Mouse (Mus musculus) large intestine, adult 2 months (tissue): ENCODE data around the gene Sstr3. TPM values are rescaled to one million over a fixed set of nuclear protein-coding genes. Genes with fewer than 3 reads are reported as not detected.
A peak's percentile ranks its signal among the peaks of the same experiment; 100 is the strongest.

Source experiments
- DNase-seq: peaks from one replicate; pipeline ENCODE4 v3.0.0-alpha.2; 2012; ENCODE audit warnings: low read depth, low spot score
- WGBS: fragments of 180-500 bp; shearing (Covaris S2); methylation state at CpG from one replicate; pipeline ENCODE4 v1.1.7; 2018; 5-methylcytosine and 5-hydroxymethylcytosine counted together
- polyA plus RNA-seq: library from polyadenylated mRNA; depleted of rRNA; stranded (reverse); fragments of >200 nt; gene quantifications from 2 replicates; pipeline ENCODE4 v1.2.3, GENCODE M21; 2012

The Sstr3 gene
- polyA plus RNA-seq, 1 experiment = 0.82 TPM

- 63% methylated on average over 5 of the region's 5 CpGs for WGBS
- no peak for DNase-seq
Observed at GRCm38 (mm10) chr15:78563937-78564336, 19.5 kb upstream of the Sstr3 start.

DNA sequence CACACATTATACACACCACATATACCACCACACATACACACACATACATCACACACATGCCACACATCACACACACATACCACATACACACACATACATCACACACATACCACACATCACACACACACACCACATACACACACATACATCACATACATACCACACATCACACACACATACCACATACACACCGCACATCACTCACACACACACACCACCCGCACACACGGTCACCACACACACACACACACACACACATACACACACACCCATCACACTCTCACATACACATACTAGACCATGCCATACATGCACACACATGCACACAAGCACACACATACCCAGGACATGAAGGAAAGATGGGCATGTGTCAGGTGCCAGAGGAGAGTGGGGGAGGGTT lies 18.9 kb upstream of the Sstr3 start:
- WGBS = 97% methylated on average over 3 of the region's 3 CpGs

GRCm38 (mm10) chr15:78559141-78559979 lies 14.9 kb upstream of the Sstr3 start:
- DNase-seq = no peak
- WGBS = 72% methylated on average over 11 of the region's 11 CpGs

More for the DNA sequence above, 18.9 kb upstream of the Sstr3 start:
- DNase-seq = no peak

DNA sequence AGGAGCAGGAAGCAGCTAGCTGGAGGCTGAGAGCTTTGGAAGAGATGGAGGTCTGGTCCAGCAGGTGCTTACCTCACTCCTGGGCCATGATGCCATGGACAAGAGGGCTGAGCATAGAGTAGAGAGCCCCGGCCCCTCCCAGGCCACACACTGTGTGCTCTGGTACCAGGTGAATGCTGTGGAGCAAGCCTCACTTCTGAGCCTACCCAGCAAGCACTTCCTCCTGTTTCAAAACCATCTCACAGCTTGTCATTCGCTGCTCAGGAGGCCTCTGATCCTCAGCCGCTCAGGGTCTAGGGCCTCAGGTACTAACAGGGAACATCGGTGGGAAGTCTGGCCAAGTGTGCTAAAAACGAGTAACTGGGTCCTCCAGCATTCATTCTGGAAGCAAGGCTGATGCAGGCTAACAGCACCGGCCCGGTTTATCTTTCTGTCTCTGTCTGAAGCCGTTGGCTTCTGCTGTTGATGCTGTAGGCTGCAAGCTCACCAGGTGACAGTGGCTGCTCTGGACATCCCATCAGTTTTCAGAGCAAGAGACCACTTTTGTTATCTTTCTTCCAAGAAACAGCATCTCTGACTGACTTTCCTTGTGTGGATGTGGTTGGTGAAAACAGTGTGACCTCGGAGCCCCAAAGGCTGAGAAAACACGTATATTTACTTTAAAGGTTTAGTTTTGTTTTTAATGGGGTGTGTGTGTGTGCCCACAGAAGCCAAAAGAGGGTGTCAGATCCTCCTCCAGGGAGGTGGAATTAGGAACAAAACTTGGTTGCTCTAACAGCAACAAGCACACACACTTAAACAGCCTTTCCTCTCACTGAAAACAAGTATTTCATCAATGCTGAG lies 13.4 kb upstream of the Sstr3 start:
- DNase-seq = no peak
- WGBS = 64% methylated on average over 10 of the region's 10 CpGs

GRCm38 (mm10) chr15:78554545-78555313 lies 10.2 kb upstream of the Sstr3 start:
- WGBS = 61% methylated on average over 25 of the region's 25 CpGs
- no peak for DNase-seq

GRCm38 (mm10) chr15:78549189-78549734 lies 4.8 kb upstream of the Sstr3 start:
- WGBS = 45% methylated on average over 4 of the region's 4 CpGs
- DNase-seq = no peak

DNA sequence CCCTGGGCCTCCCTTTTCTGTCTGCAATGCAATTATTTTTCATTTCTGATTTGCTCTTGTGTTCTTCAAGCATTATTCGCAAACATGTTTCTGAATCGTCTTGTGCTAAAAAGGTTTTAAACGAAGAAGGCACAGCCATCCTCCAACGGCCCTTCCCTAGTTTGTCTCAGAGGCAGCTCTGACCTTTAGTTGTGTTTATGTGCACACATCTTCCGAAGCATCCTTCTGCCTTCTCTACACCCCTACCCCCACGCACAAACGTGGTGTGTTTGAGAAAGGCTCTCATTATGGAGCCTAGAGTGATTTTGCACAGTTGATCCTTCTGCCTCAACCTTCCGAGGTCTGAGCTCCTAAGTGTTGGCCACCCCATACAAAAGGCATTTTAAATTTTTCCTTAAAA lies 4.2 kb upstream of the Sstr3 start:
- 61% methylated on average over 8 of the region's 8 CpGs for WGBS
- DNase-seq = no peak

GRCm38 (mm10) chr15:78548336-78548665 lies 3.8 kb upstream of the Sstr3 start:
- no peak for DNase-seq
- 22% methylated on average over 3 of the region's 3 CpGs for WGBS

GRCm38 (mm10) chr15:78547415-78548335 lies 3.2 kb upstream of the Sstr3 start:
- WGBS = 29% methylated on average over 5 of the region's 5 CpGs
- no peak for DNase-seq

GRCm38 (mm10) chr15:78546060-78546459 lies 1.6 kb upstream of the Sstr3 start:
- DNase-seq = no peak
- 60% methylated on average over 4 of the region's 4 CpGs for WGBS

DNA sequence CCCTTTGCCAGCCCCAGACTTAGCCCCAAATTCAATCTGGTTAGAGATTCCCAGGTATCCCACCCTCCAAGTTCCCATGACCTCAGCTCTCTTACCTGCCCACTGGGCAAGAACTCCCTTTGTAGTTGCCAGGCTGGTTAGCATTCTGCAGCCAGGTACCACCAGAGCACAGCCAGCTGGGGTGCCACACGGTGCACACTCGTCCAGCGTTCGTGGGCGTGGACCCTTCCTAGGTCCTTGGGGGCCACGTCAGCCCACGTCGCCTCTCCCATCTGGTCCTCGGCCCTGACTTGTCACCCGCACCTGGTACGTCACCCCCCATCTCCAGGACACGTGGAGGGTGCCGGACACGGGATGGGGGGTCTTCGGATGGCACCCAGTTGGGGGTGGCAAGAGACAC lies 444 bp downstream of the Sstr3 start:
- whole genome bisulfite sequencing = 84% methylated on average over 15 of the region's 15 CpGs
- DNase-seq = no peak

- no peak for DNase-seq
- 39% methylated on average over 7 of the region's 7 CpGs for WGBS
Observed at GRCm38 (mm10) chr15:78542767-78543303, 1.6 kb downstream of the Sstr3 start.

DNA sequence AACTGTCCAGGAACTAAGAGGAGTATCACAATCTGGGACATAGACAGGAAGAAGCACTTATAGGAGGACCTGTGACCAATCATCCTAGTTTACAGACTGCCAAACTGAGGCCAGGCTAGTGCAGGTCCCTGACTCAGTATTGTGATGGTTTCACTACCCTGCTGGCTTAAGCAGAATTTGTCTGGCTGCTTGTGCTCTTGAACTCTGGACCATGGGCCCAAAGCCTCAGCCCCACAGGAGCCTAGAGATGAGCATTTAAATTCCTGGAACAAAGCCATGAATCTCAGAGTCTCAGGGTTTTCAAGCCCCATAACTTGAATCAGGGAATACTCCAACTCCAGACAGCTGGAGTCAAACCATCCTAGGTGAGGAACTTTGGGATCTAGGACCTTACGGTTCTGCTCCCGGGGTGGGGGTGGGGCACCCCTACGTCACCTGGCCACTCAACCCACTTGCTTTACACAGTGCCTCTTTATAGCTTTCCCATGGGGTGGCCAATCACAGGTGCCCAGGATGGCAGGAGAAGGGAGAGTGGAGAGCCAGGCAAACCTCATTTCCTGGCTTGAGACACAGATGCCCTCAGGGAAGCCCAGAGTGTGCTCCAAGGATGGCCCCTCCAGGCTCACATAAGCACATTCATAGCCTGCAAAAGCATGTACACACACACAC lies 2.3 kb downstream of the Sstr3 start:
- no peak for DNase-seq

GRCm38 (mm10) chr15:78541606-78542005 lies 2.9 kb downstream of the Sstr3 start:
- 27% methylated on average over 3 of the region's 3 CpGs for WGBS
- DNase-seq = no peak

More for the DNA sequence above, 2.3 kb downstream of the Sstr3 start:
- 27% methylated on average over 3 of the region's 3 CpGs for WGBS

GRCm38 (mm10) chr15:78541036-78541435 lies 3.4 kb downstream of the Sstr3 start:
- 85% methylated on average over 3 of the region's 3 CpGs for WGBS
- DNase-seq = no peak

DNA sequence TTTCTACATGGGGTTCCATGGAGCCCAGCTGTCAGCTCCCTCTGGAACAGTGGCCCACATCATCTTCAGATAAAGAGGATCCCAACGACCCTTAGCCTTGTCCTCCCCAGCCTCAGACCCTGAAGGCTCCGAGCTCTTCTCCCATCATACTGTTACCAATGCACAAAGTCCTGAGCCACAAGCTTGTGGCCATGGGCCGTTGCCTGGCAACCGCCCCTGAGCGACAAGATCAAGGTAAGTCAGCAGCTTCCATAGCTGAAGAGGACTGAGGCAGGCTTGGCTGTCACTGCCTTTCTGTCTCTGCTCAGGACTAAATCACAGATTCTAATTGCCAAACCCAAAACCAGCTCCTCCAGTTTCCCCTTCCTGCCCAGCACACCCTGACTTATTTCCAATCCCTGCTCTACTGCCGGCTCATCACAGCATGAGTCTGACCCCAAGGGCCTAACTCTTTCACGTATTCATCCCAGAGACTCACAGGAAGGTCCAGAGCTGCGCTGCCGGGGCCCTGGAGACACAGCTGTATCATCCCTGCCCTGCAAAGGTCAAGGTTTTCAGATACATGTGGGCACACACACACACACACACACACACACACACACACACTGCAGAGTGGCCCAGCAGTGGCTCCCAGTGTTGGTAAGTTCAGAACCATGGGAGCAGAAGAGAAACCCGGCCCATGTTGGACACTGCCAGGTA lies 8.6 kb downstream of the Sstr3 start:
- 67% methylated on average over 10 of the region's 10 CpGs for WGBS
- no peak for DNase-seq

GRCm38 (mm10) chr15:78533346-78533835 lies 11.1 kb downstream of the Sstr3 start:
- 30% methylated on average over 10 of the region's 10 CpGs for WGBS
- peak; percentile 88 for DNase-seq
